Mouse (Mus musculus) ES-Bruce4 (cell line): ENCODE measurements around the gene Spty2d1.

Source experiments
- CTCF ChIP-seq: IDR thresholded peaks from one replicate; pipeline ENCODE4 v1.8.1; 2011; ENCODE audit warnings: low read depth, low read length
- EP300 ChIP-seq: IDR thresholded peaks from 2 replicates; pipeline ENCODE4 v1.6.1; 2011; ENCODE audit warnings: low read depth, low read length; ENCODE audit not compliant: insufficient read depth
- POLR2A ChIP-seq: IDR thresholded peaks from one replicate; pipeline ENCODE4 v1.8.1; 2011; ENCODE audit warnings: low read length; ENCODE audit not compliant: insufficient read depth

- no peak for TF ChIP-seq POLR2A
- TF ChIP-seq CTCF = no peak
- no peak for TF ChIP-seq EP300
Measured at GRCm38 (mm10) chr7:46962132-46962531, 46.1 kb downstream of the Spty2d1 start.
